Mouse (Mus musculus) CD4-positive, CD25-positive, alpha-beta regulatory T cell, adult 4 months (primary cell): ENCODE measurements around the gene Ltbp4. TPM values are rescaled to one million over a fixed set of nuclear protein-coding genes. Genes with fewer than 3 reads are reported as not detected.
A peak's percentile ranks its signal among the peaks of the same experiment; 100 is the strongest.

Experiments
- ATAC-seq: one replicate; pipeline ENCODE4 v1.8.0; 2017
- polyA plus RNA-seq, 2 experiments: library from polyadenylated mRNA; unstranded; fragments of 100-300 nt; shearing (Covaris generic); gene quantifications; one replicate each; pipeline ENCODE4 v1.2.1; 2017

The Ltbp4 gene
- polyA plus RNA-seq, 2 experiments from 2014 or later: 0.77 to 2.0 TPM

GRCm38 (mm10) chr7:27355745-27356240 is 18.3 kb upstream of the Ltbp4 start, which contains the start of gene Shkbp1:
Gene Shkbp1, minus strand, starts transcription at chr7:27356019.
- ATAC-seq: peak; percentile 94

GRCm38 (mm10) chr7:27355261-27355660 is 17.8 kb upstream of the Ltbp4 start:
- ATAC-seq: no peak

- ATAC-seq: no peak
Observed at GRCm38 (mm10) chr7:27354783-27355182, 17.3 kb upstream of the Ltbp4 start.

GRCm38 (mm10) chr7:27354144-27354543 is 16.7 kb upstream of the Ltbp4 start:
- ATAC-seq: no peak

- no peak for ATAC-seq
Observed at GRCm38 (mm10) chr7:27345444-27345843, 8.0 kb upstream of the Ltbp4 start.

GRCm38 (mm10) chr7:27342595-27342994 is 5.1 kb upstream of the Ltbp4 start:
- ATAC-seq: peak; percentile 70

GRCm38 (mm10) chr7:27339519-27339918 is 2.0 kb upstream of the Ltbp4 start:
- ATAC-seq: no peak

- no peak for ATAC-seq
Observed at GRCm38 (mm10) chr7:27339114-27339513, 1.6 kb upstream of the Ltbp4 start.

GRCm38 (mm10) chr7:27335928-27336823 is 1.3 kb downstream of the Ltbp4 start:
- peak; percentile 75 for ATAC-seq

GRCm38 (mm10) chr7:27335011-27335720 is 2.3 kb downstream of the Ltbp4 start:
- ATAC-seq: no peak

GRCm38 (mm10) chr7:27334405-27334911 is 3.0 kb downstream of the Ltbp4 start:
- no peak for ATAC-seq

GRCm38 (mm10) chr7:27333316-27333941 is 4.1 kb downstream of the Ltbp4 start:
- no peak for ATAC-seq

- ATAC-seq: peak; percentile 42
Observed at GRCm38 (mm10) chr7:27332353-27333199, 4.9 kb downstream of the Ltbp4 start.

- no peak for ATAC-seq
Observed at GRCm38 (mm10) chr7:27331854-27332253, 5.6 kb downstream of the Ltbp4 start.

- ATAC-seq: no peak
Observed at GRCm38 (mm10) chr7:27331541-27331851, 6.0 kb downstream of the Ltbp4 start.

- ATAC-seq: peak; percentile 62
Observed at GRCm38 (mm10) chr7:27330709-27331540, 6.6 kb downstream of the Ltbp4 start.

- no peak for ATAC-seq
Observed at GRCm38 (mm10) chr7:27329981-27330380, 7.5 kb downstream of the Ltbp4 start.

GRCm38 (mm10) chr7:27329326-27329947 is 8.1 kb downstream of the Ltbp4 start:
- ATAC-seq: peak; percentile 73

GRCm38 (mm10) chr7:27328648-27329047 is 8.8 kb downstream of the Ltbp4 start:
- no peak for ATAC-seq

- ATAC-seq: no peak
Observed at GRCm38 (mm10) chr7:27328161-27328560, 9.3 kb downstream of the Ltbp4 start.

- no peak for ATAC-seq
Observed at GRCm38 (mm10) chr7:27327500-27327899, 10.0 kb downstream of the Ltbp4 start.
